In genomic region chr3:153071549-153071948, GRCm38 (mm10) we compare ENCODE assay signal across 16 mouse cellular contexts.
"Had no signal": no experiment of that assay in that cellular context is flagged by ENCODE, and none has a peak within 500 bp of the region (broad histone marks: within the 10 kb centered on the region; RNA-seq: fewer than 3 reads in every experiment).

No protein-coding gene starts in this region.

- H3K27ac ChIP-seq: left cerebral cortex, adult 2 months; lung, embryonic 15.5 days had no signal

- H3K9me3 ChIP-seq: lung, embryonic 15.5 days; megakaryocyte, embryonic 14.5 days had no signal

- H3K9ac ChIP-seq: lung, embryonic 15.5 days had no signal

- H3K4me3 ChIP-seq: left cerebral cortex, adult 2 months; lung, embryonic 15.5 days; megakaryocyte, embryonic 14.5 days had no signal

- H3K4me2 ChIP-seq: lung, embryonic 15.5 days; midbrain, embryonic 11.5 days had no signal

- DNase-seq: kidney, adult 18-20 months; kidney, adult 9 months; kidney, postnatal 14 days; kidney, postnatal 4 days; layer of hippocampus, adult 9-11 months; lung, adult 18-20 months; lung, postnatal 10 days; lung, postnatal 36 days; midbrain, embryonic 14.5 days; thymus, adult 18-20 months; thymus, postnatal 14 days; thymus, postnatal 4 days had no signal

- H3K36me3 ChIP-seq: lung, embryonic 15.5 days had no signal

- H3K27me3 ChIP-seq: lung, embryonic 15.5 days had no signal

- H3K4me1 ChIP-seq: lung, embryonic 15.5 days had no signal
